Mouse (Mus musculus): Measurements from ENCODE around the gene Dynlt1c. TPM values are rescaled to one million over a fixed set of nuclear protein-coding genes. Genes with fewer than 3 reads are reported as not detected.
A peak's percentile ranks its signal among the peaks of the same experiment; 100 is the strongest.
"Not testable (repeated sequence)": the region's sequence is repeated elsewhere in the genome, so short reads cannot be mapped to it uniquely, and the experiment has no call there.

Gene Dynlt1c
- polyA plus RNA-seq, 1 experiment from 2014 or later: 12.6 TPM

DNA sequence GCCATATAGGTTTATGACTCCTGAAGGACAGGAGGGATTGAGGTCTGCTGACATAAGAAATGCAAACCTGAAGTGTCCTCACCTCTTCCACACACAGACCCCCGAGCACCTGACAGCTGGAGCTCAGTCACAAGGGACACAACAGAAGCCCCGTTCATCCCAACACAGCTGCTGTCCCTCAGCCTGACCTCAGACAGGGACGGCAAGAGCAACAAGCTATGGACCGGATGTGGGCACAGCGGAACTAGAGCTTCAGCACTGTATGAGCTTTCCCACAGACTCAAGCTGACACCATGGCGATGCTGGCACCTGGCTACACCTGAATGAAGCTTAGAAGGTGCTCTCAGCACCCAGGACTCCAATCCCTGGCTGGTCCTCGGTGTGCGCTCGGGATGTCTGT is 12.8 kb downstream of the Dynlt1c start:
- not testable (repeated sequence) for H3K4me1 ChIP-seq (replicated peaks; ENCODE audit: control insufficient read depth, insufficient read depth); ATAC-seq (ENCODE audit: low FRiP score, low TSS enrichment); H3K9ac ChIP-seq (ENCODE audit: low read length); H3K27ac ChIP-seq (replicated peaks); H3K9me3 ChIP-seq (ENCODE audit: control insufficient read depth, low read length); H3K36me3 ChIP-seq (ENCODE audit: control insufficient read depth, insufficient read depth, low read length); H3K4me3 ChIP-seq (ENCODE audit: low read depth, low read length); DNase-seq (ENCODE audit: low spot score); H3K27me3 ChIP-seq (ENCODE audit: control insufficient read depth, insufficient read depth, low read length); H3K4me2 ChIP-seq (replicated peaks; ENCODE audit: low read depth)
- WGBS: 72% methylated on average over 3 of the region's 9 CpGs

DNA sequence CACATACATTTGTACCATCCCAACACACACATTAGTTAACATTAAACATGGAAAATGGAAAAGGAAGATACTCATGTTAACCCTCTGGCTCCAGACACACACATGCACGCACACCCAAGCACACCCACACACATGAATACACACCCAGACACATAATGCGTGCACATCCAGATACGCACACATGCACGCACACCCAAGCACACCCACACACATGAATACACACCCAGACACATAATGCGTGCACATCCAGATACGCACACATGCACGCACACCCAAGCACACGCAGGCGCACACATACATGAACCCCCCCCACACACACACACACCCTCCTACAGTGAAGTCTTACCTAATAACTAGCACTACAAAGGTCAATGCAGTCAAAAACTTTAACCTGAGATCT is 15.3 kb downstream of the Dynlt1c start:
- DNase-seq (ENCODE audit: low spot score); H3K4me1 ChIP-seq (replicated peaks; ENCODE audit: control insufficient read depth, insufficient read depth); H3K4me2 ChIP-seq (replicated peaks; ENCODE audit: low read depth); H3K4me3 ChIP-seq (ENCODE audit: low read depth, low read length); H3K27me3 ChIP-seq (ENCODE audit: control insufficient read depth, insufficient read depth, low read length); H3K36me3 ChIP-seq (ENCODE audit: control insufficient read depth, insufficient read depth, low read length); H3K27ac ChIP-seq (replicated peaks); H3K9ac ChIP-seq (ENCODE audit: low read length); ATAC-seq (ENCODE audit: low FRiP score, low TSS enrichment); H3K9me3 ChIP-seq (ENCODE audit: control insufficient read depth, low read length): not testable (repeated sequence)
- WGBS: 98% methylated on average over 9 of the region's 9 CpGs

DNA sequence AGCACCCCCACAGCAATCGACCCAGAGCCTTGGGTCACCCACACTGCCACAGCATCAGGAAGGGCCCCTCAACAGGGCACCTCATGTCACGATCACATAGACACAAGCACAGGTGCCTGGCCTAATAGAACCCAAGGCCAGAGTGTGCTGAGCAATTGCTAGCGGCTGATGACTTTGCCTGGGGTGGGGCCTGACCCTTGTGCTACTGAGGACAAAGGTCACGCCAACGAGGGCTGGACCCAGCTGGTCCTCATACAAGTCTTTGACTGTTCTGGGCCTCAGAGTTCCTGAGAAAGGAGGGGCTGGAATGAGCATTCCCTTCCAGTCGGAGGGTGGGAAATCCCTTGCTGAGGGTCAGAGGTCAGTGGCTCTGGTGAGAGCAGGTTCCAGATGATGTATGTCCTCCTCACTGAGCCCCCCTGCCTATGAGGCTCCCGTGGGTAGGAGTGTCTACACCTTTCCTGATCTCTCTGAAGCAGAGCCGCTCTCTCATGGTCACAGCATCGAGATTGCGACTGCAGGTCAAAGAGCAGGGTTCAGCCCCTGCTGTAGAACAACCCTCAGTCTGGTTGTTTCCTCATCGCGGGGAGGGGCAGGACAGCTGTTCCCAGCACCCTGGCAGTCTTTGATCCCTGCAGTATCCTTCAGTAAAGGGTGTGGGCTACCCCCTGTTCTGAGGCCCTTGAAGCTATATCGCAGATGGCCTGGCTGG is 16.4 kb downstream of the Dynlt1c start:
- not testable (repeated sequence) for H3K9me3 ChIP-seq (ENCODE audit: control insufficient read depth, low read length); H3K36me3 ChIP-seq (ENCODE audit: control insufficient read depth, insufficient read depth, low read length); H3K4me1 ChIP-seq (replicated peaks; ENCODE audit: control insufficient read depth, insufficient read depth); H3K27me3 ChIP-seq (ENCODE audit: control insufficient read depth, insufficient read depth, low read length); DNase-seq (ENCODE audit: low spot score); H3K4me2 ChIP-seq (replicated peaks; ENCODE audit: low read depth); H3K4me3 ChIP-seq (ENCODE audit: low read depth, low read length); H3K9ac ChIP-seq (ENCODE audit: low read length); H3K27ac ChIP-seq (replicated peaks)
- WGBS: 54% methylated on average over 6 of the region's 13 CpGs
- ATAC-seq (ENCODE audit: low FRiP score, low TSS enrichment): peak; percentile 68

DNA sequence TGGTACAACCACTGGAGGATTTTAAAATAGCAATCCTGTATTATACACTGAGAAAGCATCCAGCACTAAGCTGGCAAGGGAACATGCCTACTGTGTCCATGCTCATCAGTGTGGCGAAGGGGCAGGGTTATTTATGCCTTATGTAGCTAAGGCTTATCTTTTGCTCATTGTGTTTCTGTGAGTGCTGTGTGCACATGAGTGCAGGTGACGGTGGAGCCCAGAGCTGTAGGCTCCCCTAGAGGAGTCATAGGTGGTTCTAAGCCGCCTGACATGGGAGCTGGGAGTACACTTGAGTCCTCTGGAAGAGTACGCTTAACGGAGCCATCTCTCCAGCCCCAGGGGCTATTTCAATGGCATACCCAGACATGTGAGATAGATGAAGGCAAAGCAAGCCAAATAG is 17.8 kb downstream of the Dynlt1c start:
- H3K4me1 ChIP-seq (replicated peaks; ENCODE audit: control insufficient read depth, insufficient read depth); ATAC-seq (ENCODE audit: low FRiP score, low TSS enrichment); H3K4me3 ChIP-seq (ENCODE audit: low read depth, low read length); H3K9me3 ChIP-seq (ENCODE audit: control insufficient read depth, low read length); H3K27ac ChIP-seq (replicated peaks); H3K36me3 ChIP-seq (ENCODE audit: control insufficient read depth, insufficient read depth, low read length); H3K9ac ChIP-seq (ENCODE audit: low read length); H3K4me2 ChIP-seq (replicated peaks; ENCODE audit: low read depth); H3K27me3 ChIP-seq (ENCODE audit: control insufficient read depth, insufficient read depth, low read length): not testable (repeated sequence)
- 84% methylated on average over 5 of the region's 5 CpGs for WGBS
- peak; percentile 11 for DNase-seq (ENCODE audit: low spot score)

DNA sequence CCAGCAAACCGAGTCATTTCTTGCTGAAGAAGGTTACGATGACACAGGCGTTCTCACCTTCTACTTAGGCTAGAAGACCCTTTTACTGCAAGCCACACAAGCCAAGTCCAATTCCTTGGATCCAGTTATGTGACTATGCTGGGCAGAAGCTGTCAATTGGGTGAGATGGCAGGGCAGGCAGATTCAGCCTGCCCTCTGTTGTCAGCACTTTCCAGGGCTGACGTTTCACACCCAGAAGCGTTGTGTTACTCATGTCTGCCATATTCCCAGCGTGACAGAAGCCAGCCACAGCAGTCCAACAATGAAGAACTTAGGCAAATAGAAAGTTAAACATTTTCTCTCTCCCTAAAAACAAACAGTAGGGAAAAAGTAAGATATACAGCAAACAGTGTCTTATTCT is 18.6 kb downstream of the Dynlt1c start:
- DNase-seq (ENCODE audit: low spot score): peak; percentile 15
- 53% methylated on average over 5 of the region's 6 CpGs for WGBS
- not testable (repeated sequence) for H3K4me1 ChIP-seq (replicated peaks; ENCODE audit: control insufficient read depth, insufficient read depth); H3K36me3 ChIP-seq (ENCODE audit: control insufficient read depth, insufficient read depth, low read length); H3K4me3 ChIP-seq (ENCODE audit: low read depth, low read length); H3K27ac ChIP-seq (replicated peaks); H3K9me3 ChIP-seq (ENCODE audit: control insufficient read depth, low read length); H3K27me3 ChIP-seq (ENCODE audit: control insufficient read depth, insufficient read depth, low read length); ATAC-seq (ENCODE audit: low FRiP score, low TSS enrichment); H3K9ac ChIP-seq (ENCODE audit: low read length); H3K4me2 ChIP-seq (replicated peaks; ENCODE audit: low read depth)

DNA sequence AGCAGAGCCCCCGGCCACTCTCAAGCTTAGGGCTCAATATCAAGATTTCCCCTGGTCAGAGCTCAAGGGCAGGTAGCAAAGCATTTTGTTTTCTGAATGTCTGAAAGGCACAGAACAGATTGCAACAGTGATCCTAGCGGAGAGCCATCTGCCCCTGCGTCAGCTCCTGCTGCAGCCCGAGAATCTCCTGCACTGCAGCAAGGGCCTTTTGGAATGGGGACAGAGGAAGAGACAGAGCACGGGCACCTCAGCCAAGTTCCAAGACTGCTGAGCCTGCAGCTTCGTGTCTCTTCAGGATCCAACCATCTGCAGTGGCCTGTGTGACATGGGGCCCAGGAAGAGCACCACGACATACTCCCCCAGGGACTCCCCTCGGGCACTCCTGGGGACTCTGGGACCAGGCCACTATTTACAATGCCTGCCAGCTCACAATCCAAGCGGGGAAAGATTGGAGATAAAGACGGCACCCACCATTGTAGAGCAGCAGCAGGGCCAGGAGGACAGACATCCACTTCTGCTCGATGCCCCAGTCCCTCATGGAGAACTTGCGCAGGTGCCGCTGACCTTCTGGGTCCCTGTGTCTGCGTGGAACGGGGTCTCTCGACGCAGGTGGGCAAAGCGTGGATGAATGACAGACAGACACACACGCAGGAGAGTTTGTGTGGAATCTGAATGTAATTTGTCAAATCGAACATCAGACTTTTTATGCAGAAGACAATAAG is 19.4 kb downstream of the Dynlt1c start:
- H3K36me3 ChIP-seq (ENCODE audit: control insufficient read depth, insufficient read depth, low read length); H3K9me3 ChIP-seq (ENCODE audit: control insufficient read depth, low read length); H3K4me1 ChIP-seq (replicated peaks; ENCODE audit: control insufficient read depth, insufficient read depth); ATAC-seq (ENCODE audit: low FRiP score, low TSS enrichment); H3K9ac ChIP-seq (ENCODE audit: low read length); H3K27me3 ChIP-seq (ENCODE audit: control insufficient read depth, insufficient read depth, low read length); H3K4me3 ChIP-seq (ENCODE audit: low read depth, low read length); H3K27ac ChIP-seq (replicated peaks); DNase-seq (ENCODE audit: low spot score); H3K4me2 ChIP-seq (replicated peaks; ENCODE audit: low read depth): not testable (repeated sequence)
- WGBS: 76% methylated on average over 17 of the region's 20 CpGs

DNA sequence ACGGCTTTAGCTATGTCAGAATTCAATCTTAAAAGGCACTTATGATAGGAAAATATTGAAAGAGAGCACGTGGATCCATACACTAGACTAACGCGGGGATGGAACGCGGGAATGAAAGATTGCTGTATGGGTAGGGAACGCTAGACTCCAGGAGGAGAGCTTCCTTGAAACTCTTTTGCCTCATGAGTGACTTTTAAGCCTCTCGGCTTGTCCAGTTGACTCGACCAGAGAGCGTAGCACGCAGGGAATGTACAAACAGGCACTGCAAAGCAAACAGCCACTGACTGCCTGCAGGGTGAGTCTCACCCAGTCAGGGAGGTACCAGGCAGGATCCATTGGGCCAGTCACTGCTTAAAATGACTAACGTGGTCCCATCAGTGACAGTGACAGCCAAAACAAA is 20.5 kb downstream of the Dynlt1c start:
- not testable (repeated sequence) for DNase-seq (ENCODE audit: low spot score); H3K27me3 ChIP-seq (ENCODE audit: control insufficient read depth, insufficient read depth, low read length); H3K4me1 ChIP-seq (replicated peaks; ENCODE audit: control insufficient read depth, insufficient read depth); H3K9me3 ChIP-seq (ENCODE audit: control insufficient read depth, low read length); H3K4me3 ChIP-seq (ENCODE audit: low read depth, low read length); H3K36me3 ChIP-seq (ENCODE audit: control insufficient read depth, insufficient read depth, low read length); H3K4me2 ChIP-seq (replicated peaks; ENCODE audit: low read depth); ATAC-seq (ENCODE audit: low FRiP score, low TSS enrichment); H3K27ac ChIP-seq (replicated peaks); H3K9ac ChIP-seq (ENCODE audit: low read length)
- 74% methylated on average over 11 of the region's 12 CpGs for WGBS

DNA sequence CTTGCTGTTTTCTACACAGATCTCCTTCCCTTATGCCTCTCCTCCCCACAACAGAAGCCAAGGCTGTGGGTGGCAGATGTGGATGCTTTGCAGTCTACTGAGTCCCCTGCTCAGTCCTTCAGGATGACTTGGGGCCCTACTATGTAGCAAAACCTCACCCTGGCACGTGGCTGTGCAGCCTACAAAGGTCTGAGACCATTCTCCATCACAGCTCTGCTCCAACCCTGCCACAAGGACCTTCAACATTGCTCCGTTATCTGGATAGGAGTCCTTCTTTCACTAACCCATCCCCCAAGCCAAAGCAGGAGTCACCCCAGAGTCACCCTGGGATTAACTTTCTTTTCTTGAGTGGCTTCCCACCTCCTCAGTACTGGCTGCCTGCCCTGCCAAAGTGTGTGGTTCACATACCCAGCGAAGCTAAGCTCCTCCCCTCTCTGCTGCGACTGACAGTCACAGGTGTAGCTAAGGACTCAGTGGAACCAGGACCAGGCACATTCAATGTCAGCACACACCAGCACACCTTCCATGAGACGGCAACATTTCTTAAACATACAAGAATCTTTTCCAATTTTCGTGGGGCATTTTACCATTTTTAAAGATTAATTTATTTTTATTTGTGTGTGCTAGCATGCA is 23.6 kb downstream of the Dynlt1c start:
- H3K36me3 ChIP-seq (ENCODE audit: control insufficient read depth, insufficient read depth, low read length); DNase-seq (ENCODE audit: low spot score); H3K27me3 ChIP-seq (ENCODE audit: control insufficient read depth, insufficient read depth, low read length); H3K4me1 ChIP-seq (replicated peaks; ENCODE audit: control insufficient read depth, insufficient read depth); H3K27ac ChIP-seq (replicated peaks); H3K9ac ChIP-seq (ENCODE audit: low read length); H3K4me3 ChIP-seq (ENCODE audit: low read depth, low read length); H3K4me2 ChIP-seq (replicated peaks; ENCODE audit: low read depth); H3K9me3 ChIP-seq (ENCODE audit: control insufficient read depth, low read length): not testable (repeated sequence)
- ATAC-seq (ENCODE audit: low FRiP score, low TSS enrichment): peak; percentile 17; the same call in 1 of the 2 replicates
- 54% methylated on average over 1 of the region's 6 CpGs for WGBS

DNA sequence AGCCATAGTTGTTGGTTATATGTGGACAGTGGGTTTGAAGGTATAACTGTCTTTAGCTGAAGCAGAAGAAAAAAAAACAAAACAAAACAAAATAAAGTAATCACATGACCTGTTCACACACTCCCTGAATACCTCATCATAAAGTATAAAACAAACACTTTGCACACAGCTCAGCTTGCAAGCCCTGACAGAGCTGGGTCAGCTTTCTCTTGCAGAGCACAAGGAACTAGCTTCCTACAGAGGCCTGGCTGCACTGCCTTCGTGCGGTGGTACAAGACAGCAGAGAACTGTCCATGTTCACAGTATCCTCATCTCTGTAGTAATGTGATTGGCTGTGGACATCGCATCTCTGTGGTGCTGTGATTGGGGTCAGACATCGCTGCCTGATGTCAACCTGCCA is 28.9 kb downstream of the Dynlt1c start:
- not testable (repeated sequence) for DNase-seq (ENCODE audit: low spot score); H3K27ac ChIP-seq (replicated peaks); H3K4me2 ChIP-seq (replicated peaks; ENCODE audit: low read depth); H3K9me3 ChIP-seq (ENCODE audit: control insufficient read depth, low read length); H3K4me3 ChIP-seq (ENCODE audit: low read depth, low read length); H3K4me1 ChIP-seq (replicated peaks; ENCODE audit: control insufficient read depth, insufficient read depth); H3K27me3 ChIP-seq (ENCODE audit: control insufficient read depth, insufficient read depth, low read length); H3K9ac ChIP-seq (ENCODE audit: low read length); H3K36me3 ChIP-seq (ENCODE audit: control insufficient read depth, insufficient read depth, low read length)
- 79% methylated on average over 4 of the region's 4 CpGs for WGBS
- peak; percentile 60; the same call in 1 of the 2 replicates for ATAC-seq (ENCODE audit: low FRiP score, low TSS enrichment)

Measured in stomach, postnatal 0 days (tissue).